26 mouse cellular contexts compared by ENCODE assay signal in genomic region chr17:56958667-56959066, GRCm38 (mm10). TPM values are rescaled to one million over a fixed set of nuclear protein-coding genes. Genes with fewer than 3 reads are reported as not detected.
DNase-seq lines count a peak whose midpoint lies in the region; ATAC-seq and TF ChIP-seq lines count a peak whose summit lies in the region.
"Had no signal": no experiment of that assay in that cellular context is flagged by ENCODE, and none has a peak within 500 bp of the region (broad histone marks: within the 10 kb centered on the region; RNA-seq: fewer than 3 reads in every experiment).

No protein-coding gene starts in this region.

- WGBS in liver, embryonic 12.5 days (ENCODE audit: insufficient replicate concordance): 56% methylated on average over 4 of the region's 4 CpGs
- 50% methylated on average over 4 of the region's 4 CpGs for WGBS in liver, embryonic 15.5 days (ENCODE audit: insufficient replicate concordance)
- WGBS in hindbrain, embryonic 13.5 days: 81% methylated on average over 4 of the region's 4 CpGs
- 83% methylated on average over 4 of the region's 4 CpGs for WGBS in midbrain, embryonic 14.5 days

- peaks cover 15% of the 10 kb centered on the region for H3K4me1 ChIP-seq in liver, embryonic 12.5 days
- H3K4me1 ChIP-seq in CH12.LX (ENCODE audit: control insufficient read depth in 1 of 2, insufficient read depth in 2 of 2) (peaks cover 7 to 13% of the 10 kb centered on the region in 2 experiments), E14TG2a.4 (replicated peaks; ENCODE audit: low read depth, low read length) (peaks cover 60% of the 10 kb centered on the region)
- peaks cover 17% of the 10 kb centered on the region for H3K4me1 ChIP-seq in liver, embryonic 15.5 days (replicated peaks)
- H3K4me1 ChIP-seq in hindbrain, embryonic 13.5 days (replicated peaks): no peaks in the 10 kb centered on the region
- no peaks in the 10 kb centered on the region for H3K4me1 ChIP-seq in midbrain, embryonic 14.5 days (ENCODE audit: control insufficient read depth, insufficient read depth, low read length)
- H3K4me1 ChIP-seq: embryonic facial prominence, embryonic 10.5 days; embryonic facial prominence, embryonic 12.5 days; forebrain, embryonic 13.5 days; forebrain, embryonic 15.5 days had no signal

- in situ Hi-C loops in CH12.LX (cut with MboI; ENCODE audit: low pct_ligation_motif_present, low pct_unique_long_range_greater_than_20kb, low sequenced_read_pairs): no loop called here

- no peak for TF ChIP-seq EP300 in CH12.LX (IDR thresholded peaks at IDR 0.05; ENCODE audit: low read length)

- no peak overlapping the region for H3K27ac ChIP-seq in liver, embryonic 12.5 days
- no peak overlapping the region for H3K27ac ChIP-seq in CH12.LX (ENCODE audit: insufficient read depth, low read depth)
- H3K27ac ChIP-seq in liver, embryonic 15.5 days (replicated peaks): no peak overlapping the region
- H3K27ac ChIP-seq in hindbrain, embryonic 13.5 days: no peak overlapping the region
- no peak overlapping the region for H3K27ac ChIP-seq in midbrain, embryonic 14.5 days (replicated peaks; ENCODE audit: low read depth, low read length)
- H3K27ac ChIP-seq: embryonic facial prominence, embryonic 10.5 days; embryonic facial prominence, embryonic 12.5 days; forebrain, embryonic 13.5 days; forebrain, embryonic 15.5 days had no signal

- no peak for TF ChIP-seq RAD21 in CH12.LX (IDR thresholded peaks at IDR 0.05; ENCODE audit: low read depth, low read length)

- no peak for TF ChIP-seq POLR2A in CH12.LX (IDR thresholded peaks at IDR 0.05; ENCODE audit: low read depth, low read length)

- peak overlapping the region; percentile 48; the same call in 1 of the 2 replicates for H3K4me2 ChIP-seq in liver, embryonic 12.5 days
- H3K4me2 ChIP-seq in CH12.LX (ENCODE audit: insufficient read depth, low read depth, poor library complexity, severe bottlenecking): peak overlapping the region; percentile 72; the same call in 1 of the 2 replicates
- peak overlapping the region; percentile 39; the same call in 1 of the 2 replicates for H3K4me2 ChIP-seq in liver, embryonic 15.5 days
- H3K4me2 ChIP-seq in hindbrain, embryonic 13.5 days: no peak overlapping the region
- no peak overlapping the region for H3K4me2 ChIP-seq in midbrain, embryonic 14.5 days (ENCODE audit: low read length)
- H3K4me2 ChIP-seq: embryonic facial prominence, embryonic 12.5 days; forebrain, embryonic 13.5 days; forebrain, embryonic 15.5 days had no signal

- no peaks in the 10 kb centered on the region for H3K36me3 ChIP-seq in liver, embryonic 12.5 days
- H3K36me3 ChIP-seq in CH12.LX (replicated peaks in 1 of 2; ENCODE audit: control insufficient read depth in 1 of 2, insufficient read depth in 1 of 2, low read length in 1 of 2) (no peaks in the 10 kb centered on the region), E14TG2a.4 (ENCODE audit: insufficient read depth, low read length) (no peaks in the 10 kb centered on the region)
- H3K36me3 ChIP-seq in liver, embryonic 15.5 days (replicated peaks): no peaks in the 10 kb centered on the region
- no peaks in the 10 kb centered on the region for H3K36me3 ChIP-seq in hindbrain, embryonic 13.5 days
- H3K36me3 ChIP-seq in midbrain, embryonic 14.5 days (ENCODE audit: control insufficient read depth, insufficient read depth, low read length): no peaks in the 10 kb centered on the region
- H3K36me3 ChIP-seq: embryonic facial prominence, embryonic 10.5 days; embryonic facial prominence, embryonic 12.5 days; forebrain, embryonic 15.5 days had no signal

- peaks cover 47% of the 10 kb centered on the region for H3K27me3 ChIP-seq in liver, embryonic 12.5 days (replicated peaks)
- peaks cover 24% of the 10 kb centered on the region for H3K27me3 ChIP-seq in CH12.LX (replicated peaks)
- peaks cover 6% of the 10 kb centered on the region; the same call in 1 of the 2 replicates for H3K27me3 ChIP-seq in E14TG2a.4 (ENCODE audit: insufficient read depth, low read length)
- H3K27me3 ChIP-seq in liver, embryonic 15.5 days: peaks cover 17% of the 10 kb centered on the region; the same call in 1 of the 2 replicates
- no peaks in the 10 kb centered on the region for H3K27me3 ChIP-seq in hindbrain, embryonic 13.5 days
- H3K27me3 ChIP-seq in midbrain, embryonic 14.5 days (ENCODE audit: control insufficient read depth, insufficient read depth, low read length): no peaks in the 10 kb centered on the region
- H3K27me3 ChIP-seq: embryonic facial prominence, embryonic 12.5 days; forebrain, embryonic 13.5 days; forebrain, embryonic 15.5 days had no signal

- no peak overlapping the region for H3K9ac ChIP-seq in liver, embryonic 12.5 days
- H3K9ac ChIP-seq in CH12.LX (ENCODE audit: insufficient read depth, low read depth): no peak overlapping the region
- no peak overlapping the region for H3K9ac ChIP-seq in liver, embryonic 15.5 days
- no peak overlapping the region for H3K9ac ChIP-seq in hindbrain, embryonic 13.5 days
- no peak overlapping the region for H3K9ac ChIP-seq in midbrain, embryonic 14.5 days (replicated peaks; ENCODE audit: low read length)
- H3K9ac ChIP-seq: embryonic facial prominence, embryonic 12.5 days; forebrain, embryonic 13.5 days; forebrain, embryonic 15.5 days; forebrain, postnatal 0 days had no signal

- dilution Hi-C loops in CH12.LX (cut with MboI; ENCODE audit: extremely low pct_ligation_motif_present, extremely low pct_unique_long_range_greater_than_20kb, low sequenced_read_pairs): no loop called here

- TF ChIP-seq CTCF in CH12.LX (conservative IDR thresholded peaks at IDR 0.05 in 1 of 2, IDR thresholded peaks at IDR 0.05 in 1 of 2; ENCODE audit: low read depth in 2 of 2, low read length in 2 of 2) (no peak), E14TG2a.4 (conservative IDR thresholded peaks at IDR 0.05; ENCODE audit: low read length) (no peak)

- no peak overlapping the region for H3K4me3 ChIP-seq in liver, embryonic 12.5 days
- H3K4me3 ChIP-seq in CH12.LX (replicated peaks in 1 of 3; ENCODE audit: low read depth in 2 of 3, low read length in 2 of 3, poor library complexity in 1 of 3) (no peak overlapping the region), E14TG2a.4 (replicated peaks; ENCODE audit: low read length) (peak overlapping the region; percentile 55)
- no peak overlapping the region for H3K4me3 ChIP-seq in liver, embryonic 15.5 days (replicated peaks)
- no peak overlapping the region for H3K4me3 ChIP-seq in hindbrain, embryonic 13.5 days
- no peak overlapping the region for H3K4me3 ChIP-seq in midbrain, embryonic 14.5 days (replicated peaks; ENCODE audit: low read depth, low read length)
- H3K4me3 ChIP-seq: embryonic facial prominence, embryonic 10.5 days; embryonic facial prominence, embryonic 12.5 days; forebrain, embryonic 13.5 days; forebrain, embryonic 15.5 days had no signal

- H3K9me3 ChIP-seq in liver, embryonic 12.5 days (replicated peaks): no peaks in the 10 kb centered on the region
- H3K9me3 ChIP-seq in CH12.LX (replicated peaks; ENCODE audit: low read length) (peaks cover 4% of the 10 kb centered on the region), E14TG2a.4 (ENCODE audit: low read length) (no peaks in the 10 kb centered on the region)
- no peaks in the 10 kb centered on the region for H3K9me3 ChIP-seq in liver, embryonic 15.5 days (replicated peaks)
- no peaks in the 10 kb centered on the region for H3K9me3 ChIP-seq in hindbrain, embryonic 13.5 days
- no peaks in the 10 kb centered on the region for H3K9me3 ChIP-seq in midbrain, embryonic 14.5 days (ENCODE audit: control insufficient read depth, low read length)
- H3K9me3 ChIP-seq: embryonic facial prominence, embryonic 10.5 days; embryonic facial prominence, embryonic 12.5 days; forebrain, embryonic 13.5 days; forebrain, embryonic 15.5 days had no signal

- H3K79me2 ChIP-seq in CH12.LX (replicated peaks; ENCODE audit: control insufficient read depth, extremely low read depth, insufficient read depth, poor library complexity, severe bottlenecking): no peaks in the 10 kb centered on the region

- no peak for ATAC-seq in liver, embryonic 12.5 days
- ATAC-seq in liver, embryonic 15.5 days (ENCODE audit: insufficient read depth): no peak
- no peak for ATAC-seq in hindbrain, embryonic 13.5 days (ENCODE audit: low FRiP score)
- no peak for ATAC-seq in midbrain, embryonic 14.5 days (ENCODE audit: low FRiP score, low TSS enrichment)
- ATAC-seq: forebrain, embryonic 13.5 days; forebrain, embryonic 15.5 days; forebrain, postnatal 0 days; Patski had no signal

- no peak for DNase-seq in liver
- DNase-seq in CH12.LX (ENCODE audit: extremely low read depth): no peak
- no peak for DNase-seq in cerebellum, postnatal 25 days
- DNase-seq in midbrain, embryonic 14.5 days: no peak
- DNase-seq: adrenal gland, adult 8-10 months; cerebellum, adult 11-12 months; cerebellum, adult 2 months; cerebellum, adult 9-10 months; cerebellum, postnatal 14 days; forebrain, postnatal 0 days had no signal

RNA-seq across cellular contexts. Expression of gene Acer1, which starts 23.3 kb away (rescaled TPM):
- not detected in 2 replicates for polyA plus RNA-seq in liver, embryonic 12.5 days (2016; fragmentation: Nextera tagmentation; extraction: Ambion mirVana)
- not detected in 2 replicates for total RNA-seq in CH12.LX (2012; rRNA removed)
- total RNA-seq in CH12.LX (2014; rRNA removed): not detected in 2 replicates
- not detected in 2 replicates for polyA plus RNA-seq in CH12.LX (2012; ENCODE audit: insufficient read length, low read depth)
- polyA plus RNA-seq in liver, embryonic 15.5 days (2015; fragmentation: Nextera tagmentation; extraction: Ambion mirVana): not detected in 2 replicates
- not detected in 2 replicates for polyA plus RNA-seq in hindbrain, embryonic 13.5 days (2015; fragmentation: Nextera tagmentation; extraction: Ambion mirVana)
- not detected in 2 replicates for polyA plus RNA-seq in midbrain, embryonic 14.5 days (2014; fragmentation: Nextera tagmentation; extraction: Ambion mirVana)
- total RNA-seq: adrenal gland, postnatal 14 days; forebrain, postnatal 0 days had no signal
- polyA plus RNA-seq: activated CD4-positive, CD25-positive, alpha-beta regulatory T cell, adult 4 months; C2C12; cerebellum, adult 2 months; cortical plate, adult 2 months; embryonic facial prominence, embryonic 10.5 days; embryonic facial prominence, embryonic 12.5 days; forebrain, embryonic 11.5 days; forebrain, embryonic 13.5 days; forebrain, embryonic 15.5 days; forebrain, postnatal 0 days; Patski had no signal

RNA-seq across cellular contexts. Expression of gene Mllt1, which starts 23.5 kb away (rescaled TPM):
- polyA plus RNA-seq in liver, embryonic 12.5 days (2016; fragmentation: Nextera tagmentation; extraction: Ambion mirVana): 24.4 and 24.7 TPM in 2 replicates
- total RNA-seq in CH12.LX (2012; rRNA removed) (20.3 and 24.4 TPM in 2 replicates), CH12.LX (2014; rRNA removed) (15.9 and 17.1 TPM in 2 replicates)
- 39.7 and 40.4 TPM in 2 replicates for polyA plus RNA-seq in CH12.LX (2012; ENCODE audit: insufficient read length, low read depth)
- 9.0 and 10.2 TPM in 2 replicates for polyA plus RNA-seq in liver, embryonic 15.5 days (2015; fragmentation: Nextera tagmentation; extraction: Ambion mirVana)
- 75.1 and 77.5 TPM in 2 replicates for polyA plus RNA-seq in hindbrain, embryonic 13.5 days (2015; fragmentation: Nextera tagmentation; extraction: Ambion mirVana)
- polyA plus RNA-seq in midbrain, embryonic 14.5 days (2014; fragmentation: Nextera tagmentation; extraction: Ambion mirVana): 64.3 and 66.3 TPM in 2 replicates

RNA-seq across cellular contexts. Expression of gene Clpp, which starts 31.4 kb away (rescaled TPM):
- polyA plus RNA-seq in liver, embryonic 12.5 days (2016; fragmentation: Nextera tagmentation; extraction: Ambion mirVana): 108 and 115 TPM in 2 replicates
- total RNA-seq in CH12.LX (2012; rRNA removed) (166 and 169 TPM in 2 replicates), CH12.LX (2014; rRNA removed) (114 and 120 TPM in 2 replicates)
- 115 and 117 TPM in 2 replicates for polyA plus RNA-seq in CH12.LX (2012; ENCODE audit: insufficient read length, low read depth)
- polyA plus RNA-seq in liver, embryonic 15.5 days (2015; fragmentation: Nextera tagmentation; extraction: Ambion mirVana): 67.8 and 75.8 TPM in 2 replicates
- polyA plus RNA-seq in hindbrain, embryonic 13.5 days (2015; fragmentation: Nextera tagmentation; extraction: Ambion mirVana): 163 and 175 TPM in 2 replicates
- polyA plus RNA-seq in midbrain, embryonic 14.5 days (2014; fragmentation: Nextera tagmentation; extraction: Ambion mirVana): 172 and 201 TPM in 2 replicates

RNA-seq across cellular contexts. Expression of gene Alkbh7, which starts 38.5 kb away (rescaled TPM):
- polyA plus RNA-seq in liver, embryonic 12.5 days (2016; fragmentation: Nextera tagmentation; extraction: Ambion mirVana): 24.5 and 25.1 TPM in 2 replicates
- 40.0 and 51.8 TPM in 2 replicates for total RNA-seq in CH12.LX (2012; rRNA removed)
- total RNA-seq in CH12.LX (2014; rRNA removed): 32.6 and 35.4 TPM in 2 replicates
- 21.2 and 21.8 TPM in 2 replicates for polyA plus RNA-seq in CH12.LX (2012; ENCODE audit: insufficient read length, low read depth)
- 15.4 and 17.0 TPM in 2 replicates for polyA plus RNA-seq in liver, embryonic 15.5 days (2015; fragmentation: Nextera tagmentation; extraction: Ambion mirVana)
- 41.9 and 46.0 TPM in 2 replicates for polyA plus RNA-seq in hindbrain, embryonic 13.5 days (2015; fragmentation: Nextera tagmentation; extraction: Ambion mirVana)
- polyA plus RNA-seq in midbrain, embryonic 14.5 days (2014; fragmentation: Nextera tagmentation; extraction: Ambion mirVana): 45.7 and 55.8 TPM in 2 replicates

RNA-seq across cellular contexts. Expression of gene Pspn, which starts 41.2 kb away (rescaled TPM):
- 0.29 and 0.31 TPM in 2 replicates for polyA plus RNA-seq in liver, embryonic 12.5 days (2016; fragmentation: Nextera tagmentation; extraction: Ambion mirVana)
- total RNA-seq in CH12.LX (2012; rRNA removed) (0.34 TPM in 1 of 2 replicates, not detected in the other), CH12.LX (2014; rRNA removed) (not detected in 2 replicates)
- 0.69 TPM in 1 of 2 replicates, not detected in the other for polyA plus RNA-seq in CH12.LX (2012; ENCODE audit: insufficient read length, low read depth)
- polyA plus RNA-seq in liver, embryonic 15.5 days (2015; fragmentation: Nextera tagmentation; extraction: Ambion mirVana): not detected in 2 replicates
- 0.79 and 1.1 TPM in 2 replicates for polyA plus RNA-seq in hindbrain, embryonic 13.5 days (2015; fragmentation: Nextera tagmentation; extraction: Ambion mirVana)
- polyA plus RNA-seq in midbrain, embryonic 14.5 days (2014; fragmentation: Nextera tagmentation; extraction: Ambion mirVana): not detected in 2 replicates
- total RNA-seq: ES-E14; forebrain, postnatal 0 days had no signal
- polyA plus RNA-seq: activated CD4-positive, CD25-positive, alpha-beta regulatory T cell, adult 4 months; cerebellum, adult 2 months; cortical plate, adult 2 months; embryonic facial prominence, embryonic 12.5 days; embryonic facial prominence, embryonic 14.5 days; forebrain, embryonic 13.5 days; forebrain, postnatal 0 days had no signal

Comparison
In these comparisons a context has a peak if more than half of its experiments do, and no peak if none do; other contexts are left out.
1. H3K4me2 ChIP-seq: peak in liver, embryonic 12.5 days (single experiment), CH12.LX (single experiment) and liver, embryonic 15.5 days (single experiment); none in hindbrain, embryonic 13.5 days (single experiment) and midbrain, embryonic 14.5 days (single experiment).